Mouse (Mus musculus): ENCODE data around the gene Krtap3-2. TPM values are rescaled to one million over a fixed set of nuclear protein-coding genes. Genes with fewer than 3 reads are reported as not detected.

Krtap3-2 gene
- polyA plus RNA-seq, 1 experiment: not detected

DNA sequence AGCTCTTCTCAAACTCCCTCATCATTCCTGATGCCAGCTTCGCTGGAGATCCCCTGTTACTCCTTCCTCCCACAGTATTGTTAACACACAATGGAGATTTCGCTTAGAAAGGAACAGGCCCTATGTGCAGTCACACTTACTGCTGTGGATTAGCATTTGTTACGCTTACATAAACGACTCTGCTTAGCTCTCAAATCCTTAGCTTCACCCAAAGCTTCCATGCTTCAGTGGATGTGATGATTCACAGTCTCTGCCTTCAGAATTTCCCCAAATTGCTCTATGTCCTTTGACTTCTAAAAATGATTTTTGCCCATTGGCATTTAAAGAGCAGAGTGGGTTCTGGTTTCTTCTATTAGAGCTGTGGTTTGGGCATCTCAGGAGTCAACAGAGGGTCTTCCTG is 16.5 kb upstream of the Krtap3-2 start:
- no peaks in the 10 kb centered on the region for H3K4me1 ChIP-seq (ENCODE audit: control insufficient read depth)
- no peaks in the 10 kb centered on the region for H3K36me3 ChIP-seq (ENCODE audit: control insufficient read depth)
- no peaks in the 10 kb centered on the region for H3K9me3 ChIP-seq (ENCODE audit: control insufficient read depth, low read length)
- no peaks in the 10 kb centered on the region for H3K27me3 ChIP-seq (ENCODE audit: control insufficient read depth)
- TF ChIP-seq TAL1 (IDR thresholded peaks at IDR 0.05; ENCODE audit: low read length) (no peak), GATA1 (IDR thresholded peaks at IDR 0.05; ENCODE audit: low read length) (no peak)
- no peak overlapping the region for H3K4me3 ChIP-seq (replicated peaks)

DNA sequence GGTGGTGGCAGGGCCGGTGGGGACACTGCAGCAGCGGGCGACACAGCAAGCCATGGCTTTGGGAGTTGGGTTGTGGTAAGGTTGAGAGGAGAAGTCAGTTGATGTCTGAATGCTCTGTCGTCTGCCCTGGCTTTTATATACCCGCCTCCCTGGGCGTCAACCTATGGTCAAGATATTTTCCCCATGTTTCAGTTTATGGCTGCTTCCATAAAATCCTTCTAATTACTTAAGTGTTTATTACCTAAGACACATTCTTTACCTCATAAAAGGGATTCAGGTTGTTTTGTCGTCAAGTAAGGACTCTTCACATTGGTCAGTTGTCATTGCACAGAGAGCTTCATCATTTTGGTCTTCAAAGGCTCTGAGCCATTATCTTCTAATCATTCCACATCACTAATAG is 9.9 kb upstream of the Krtap3-2 start, which contains the start of gene Krtap3-1:
Gene Krtap3-1, minus strand, starts transcription at position 101 of the 400 bp plus-strand sequence.
- Histone ChIP-seq H3K9me3 (ENCODE audit: control insufficient read depth, low read length) (0 out of 2 replicates have a peak, but pooled peaks cover 2% of the 10 kb centered on the region), H3K27me3 (ENCODE audit: control insufficient read depth) (no peaks in the 10 kb centered on the region), H3K4me1 (ENCODE audit: control insufficient read depth) (no peaks in the 10 kb centered on the region), H3K36me3 (ENCODE audit: control insufficient read depth) (no peaks in the 10 kb centered on the region), H3K4me3 (replicated peaks) (no peak within 1 kb of the TSS)
- TF ChIP-seq TAL1 (IDR thresholded peaks at IDR 0.05; ENCODE audit: low read length): no peak
- TF ChIP-seq GATA1 (IDR thresholded peaks at IDR 0.05; ENCODE audit: low read length): no peak

DNA sequence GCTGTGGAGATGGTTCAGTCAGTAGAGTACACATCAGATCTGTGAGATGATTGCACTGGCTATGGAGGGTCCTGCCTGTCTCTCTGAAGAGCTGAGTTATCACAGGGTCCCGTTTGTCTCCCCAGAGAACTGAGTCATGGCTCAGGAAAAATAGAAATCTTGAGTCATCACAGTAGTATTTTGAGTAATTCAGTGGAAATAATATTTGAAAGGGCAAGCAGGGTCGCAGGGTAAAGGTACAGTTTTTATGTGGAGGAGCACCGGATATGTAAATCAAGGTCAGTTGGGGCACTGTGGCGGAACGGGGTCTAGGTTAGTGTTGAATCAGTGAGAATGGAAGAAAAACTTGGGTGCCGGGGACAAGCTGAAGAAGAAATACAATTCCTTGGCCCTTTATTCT is 5.9 kb upstream of the Krtap3-2 start:
- TF ChIP-seq GATA1 (IDR thresholded peaks at IDR 0.05; ENCODE audit: low read length): no peak
- TF ChIP-seq TAL1 (IDR thresholded peaks at IDR 0.05; ENCODE audit: low read length): no peak
- 0 out of 2 replicates have a peak, but pooled peaks cover 2% of the 10 kb centered on the region for H3K9me3 ChIP-seq (ENCODE audit: control insufficient read depth, low read length)
- H3K27me3 ChIP-seq (ENCODE audit: control insufficient read depth): no peaks in the 10 kb centered on the region
- no peaks in the 10 kb centered on the region for H3K4me1 ChIP-seq (ENCODE audit: control insufficient read depth)
- H3K36me3 ChIP-seq (ENCODE audit: control insufficient read depth): no peaks in the 10 kb centered on the region
- no peak overlapping the region for H3K4me3 ChIP-seq (replicated peaks)

DNA sequence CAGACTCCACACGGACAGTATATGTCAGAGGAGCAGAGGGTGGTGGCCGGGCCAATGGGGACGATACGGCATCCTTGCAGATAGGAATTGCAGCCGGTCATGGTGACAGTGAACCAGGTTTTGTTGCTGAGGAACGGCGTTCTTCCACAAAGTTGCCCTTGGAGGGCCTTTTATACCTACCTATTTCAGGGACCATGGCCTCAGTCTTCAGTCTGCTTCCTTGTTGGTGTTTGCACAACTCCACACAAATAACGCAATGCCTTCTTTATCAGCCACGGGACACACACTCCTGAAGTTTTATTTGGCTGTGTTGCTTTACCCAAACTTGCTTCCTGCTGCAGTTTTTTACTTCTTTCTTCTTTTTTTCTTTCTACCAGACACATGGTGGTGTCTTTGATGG is 2.7 kb upstream of the Krtap3-2 start, which contains the start of gene Gm11939:
Gene Gm11939, minus strand, starts transcription at position 101 of the 400 bp plus-strand sequence.
- H3K4me1 ChIP-seq (ENCODE audit: control insufficient read depth): no peaks in the 10 kb centered on the region
- H3K36me3 ChIP-seq (ENCODE audit: control insufficient read depth): no peaks in the 10 kb centered on the region
- no peaks in the 10 kb centered on the region for H3K27me3 ChIP-seq (ENCODE audit: control insufficient read depth)
- no peak for TF ChIP-seq TAL1 (IDR thresholded peaks at IDR 0.05; ENCODE audit: low read length)
- no peak for TF ChIP-seq GATA1 (IDR thresholded peaks at IDR 0.05; ENCODE audit: low read length)
- no peaks in the 10 kb centered on the region for H3K9me3 ChIP-seq (ENCODE audit: control insufficient read depth, low read length)
- no peak within 1 kb of the TSS for H3K4me3 ChIP-seq (replicated peaks)

DNA sequence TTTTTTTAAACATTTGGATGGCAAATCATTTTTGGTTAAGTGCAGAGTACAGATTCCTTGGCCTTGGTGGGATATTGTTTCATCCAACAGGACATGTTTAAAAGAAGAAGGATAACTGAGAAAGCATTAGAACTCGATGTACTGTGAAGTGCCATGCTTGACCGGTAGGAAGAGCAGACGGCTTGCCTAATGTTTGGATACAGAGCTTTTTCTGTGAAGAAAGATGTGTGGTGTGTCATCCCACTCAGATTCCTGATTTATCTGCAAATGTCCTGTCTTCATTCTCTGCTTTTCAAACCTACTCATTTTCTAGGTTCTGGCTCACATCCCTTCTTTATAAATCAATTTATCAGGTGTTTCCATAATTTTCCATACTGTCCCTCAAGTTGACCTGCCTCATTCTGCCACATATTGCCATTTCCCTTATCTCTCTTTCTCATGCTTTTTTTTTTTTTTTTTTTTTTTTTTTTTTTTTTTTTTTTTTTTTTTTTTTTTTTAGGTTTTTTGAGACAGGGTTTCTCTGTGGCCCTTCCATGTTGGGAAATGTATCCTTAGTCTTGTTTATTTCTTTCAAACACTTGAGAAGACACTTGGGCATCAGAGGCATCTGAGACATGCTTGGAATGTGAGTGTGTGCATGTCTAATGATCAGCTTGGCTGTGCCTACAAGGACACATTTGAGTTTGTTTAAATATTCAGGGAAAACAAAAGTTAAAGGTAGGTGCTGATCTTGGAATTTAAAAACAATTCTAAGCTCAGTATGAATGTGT is 1.5 kb upstream of the Krtap3-2 start:
- H3K36me3 ChIP-seq (ENCODE audit: control insufficient read depth): no peaks in the 10 kb centered on the region
- H3K4me3 ChIP-seq (replicated peaks): no peak overlapping the region
- TF ChIP-seq TAL1 (IDR thresholded peaks at IDR 0.05; ENCODE audit: low read length) (no peak), GATA1 (IDR thresholded peaks at IDR 0.05; ENCODE audit: low read length) (no peak)
- H3K9me3 ChIP-seq (ENCODE audit: control insufficient read depth, low read length): no peaks in the 10 kb centered on the region
- H3K4me1 ChIP-seq (ENCODE audit: control insufficient read depth): no peaks in the 10 kb centered on the region
- no peaks in the 10 kb centered on the region for H3K27me3 ChIP-seq (ENCODE audit: control insufficient read depth)

DNA sequence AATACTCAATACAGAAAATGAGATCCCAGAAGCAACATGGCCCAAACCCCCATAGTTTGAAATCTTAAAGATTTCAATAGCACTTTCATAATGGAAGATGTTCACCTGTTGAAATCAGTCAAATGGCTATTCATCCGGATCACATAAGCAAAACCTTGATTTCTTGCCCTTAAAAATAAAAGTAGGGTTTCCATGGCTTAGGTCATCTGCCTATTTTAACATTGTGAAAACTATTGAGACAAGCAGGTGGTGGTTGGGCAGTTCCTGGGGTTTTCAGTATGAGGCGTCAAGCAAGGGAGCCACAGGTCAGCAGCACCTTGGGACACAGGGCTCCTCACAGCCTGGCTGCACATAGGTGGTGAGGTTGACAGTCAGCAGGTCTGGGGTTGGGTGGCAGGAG is 458 bp downstream of the Krtap3-2 start:
- TF ChIP-seq TAL1 (IDR thresholded peaks at IDR 0.05; ENCODE audit: low read length) (no peak), GATA1 (IDR thresholded peaks at IDR 0.05; ENCODE audit: low read length) (no peak)
- H3K4me1 ChIP-seq (ENCODE audit: control insufficient read depth): no peaks in the 10 kb centered on the region
- H3K4me3 ChIP-seq (replicated peaks): no peak overlapping the region
- no peaks in the 10 kb centered on the region for H3K27me3 ChIP-seq (ENCODE audit: control insufficient read depth)
- H3K36me3 ChIP-seq (ENCODE audit: control insufficient read depth): no peaks in the 10 kb centered on the region
- H3K9me3 ChIP-seq (ENCODE audit: control insufficient read depth, low read length): no peaks in the 10 kb centered on the region

DNA sequence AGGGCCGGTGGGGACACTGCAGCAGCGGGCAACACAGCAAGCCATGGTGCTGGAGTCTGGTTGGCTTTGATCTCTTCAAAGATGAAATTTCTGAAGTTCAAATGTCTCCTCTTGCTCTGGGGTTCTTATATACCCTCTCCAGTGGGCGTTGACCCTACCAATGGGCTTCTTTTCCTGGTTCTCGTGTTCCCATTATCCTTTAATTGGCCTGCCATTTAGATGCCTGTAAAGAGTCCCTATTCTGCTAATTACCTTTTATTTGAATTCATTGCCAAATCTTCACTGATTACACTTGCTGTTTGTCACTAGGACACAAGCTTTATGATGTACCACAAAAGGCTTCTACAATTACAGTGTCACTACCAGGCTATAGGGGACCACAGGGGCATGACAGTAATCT is 5.9 kb downstream of the Krtap3-2 start, which contains the start of gene Krtap3-3:
Gene Krtap3-3, minus strand, starts transcription at position 101 of the 400 bp plus-strand sequence.
- no peaks in the 10 kb centered on the region for H3K36me3 ChIP-seq (ENCODE audit: control insufficient read depth)
- no peaks in the 10 kb centered on the region for H3K27me3 ChIP-seq (ENCODE audit: control insufficient read depth)
- H3K9me3 ChIP-seq (ENCODE audit: control insufficient read depth, low read length): no peaks in the 10 kb centered on the region
- TF ChIP-seq TAL1 (IDR thresholded peaks at IDR 0.05; ENCODE audit: low read length) (no peak), GATA1 (IDR thresholded peaks at IDR 0.05; ENCODE audit: low read length) (no peak)
- no peaks in the 10 kb centered on the region for H3K4me1 ChIP-seq (ENCODE audit: control insufficient read depth)
- H3K4me3 ChIP-seq (replicated peaks): no peak within 1 kb of the TSS

DNA sequence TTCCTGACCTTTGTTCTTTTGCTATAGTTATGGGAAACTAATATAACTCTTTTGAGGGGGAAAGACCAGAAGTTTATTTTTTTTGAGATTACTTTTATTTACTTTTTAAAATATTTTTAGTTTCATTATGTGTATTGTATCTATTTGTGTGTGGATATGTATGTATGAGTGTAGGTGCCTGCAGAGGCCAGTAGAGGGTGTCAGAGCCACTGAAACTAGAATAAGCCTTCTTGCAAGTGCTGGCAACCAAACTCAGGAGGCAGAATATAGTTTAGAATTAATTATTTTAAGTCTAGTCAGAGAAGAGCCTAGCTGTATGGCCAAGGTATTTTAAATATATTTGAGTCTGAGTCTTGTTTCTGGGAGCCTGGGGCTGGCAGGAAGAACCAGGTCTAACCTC is 8.8 kb downstream of the Krtap3-2 start:
- TF ChIP-seq GATA1 (IDR thresholded peaks at IDR 0.05; ENCODE audit: low read length) (no peak), TAL1 (IDR thresholded peaks at IDR 0.05; ENCODE audit: low read length) (no peak)
- Histone ChIP-seq H3K27me3 (ENCODE audit: control insufficient read depth) (no peaks in the 10 kb centered on the region), H3K4me3 (replicated peaks) (no peak overlapping the region), H3K36me3 (ENCODE audit: control insufficient read depth) (no peaks in the 10 kb centered on the region), H3K4me1 (ENCODE audit: control insufficient read depth) (no peaks in the 10 kb centered on the region), H3K9me3 (ENCODE audit: control insufficient read depth, low read length) (peaks cover under 1% of the 10 kb centered on the region; the same call in 1 of the 2 replicates)

DNA sequence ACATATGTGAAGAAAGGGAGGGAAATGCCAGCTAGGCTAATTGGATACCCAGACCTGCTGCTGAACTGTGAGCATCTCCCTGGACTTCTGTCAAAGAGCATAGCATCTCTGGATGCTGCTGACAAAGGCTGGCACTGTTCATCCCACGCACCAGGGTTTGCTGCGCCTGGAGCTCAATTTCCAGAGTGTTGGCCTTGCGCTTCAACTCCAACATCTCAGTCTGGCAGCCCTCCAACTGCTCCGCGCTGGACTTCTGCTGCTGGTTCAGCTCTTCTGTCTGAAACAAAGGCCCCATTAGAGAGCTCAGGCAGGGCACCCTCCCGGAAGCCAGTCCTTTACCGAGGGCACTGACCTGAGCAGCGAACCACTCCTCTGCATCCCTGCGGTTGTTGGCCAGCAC is 16.9 kb downstream of the Krtap3-2 start:
- no peaks in the 10 kb centered on the region for H3K36me3 ChIP-seq (ENCODE audit: control insufficient read depth)
- no peak for TF ChIP-seq TAL1 (IDR thresholded peaks at IDR 0.05; ENCODE audit: low read length)
- no peak for TF ChIP-seq GATA1 (IDR thresholded peaks at IDR 0.05; ENCODE audit: low read length)
- H3K4me1 ChIP-seq (ENCODE audit: control insufficient read depth): no peaks in the 10 kb centered on the region
- no peaks in the 10 kb centered on the region for H3K27me3 ChIP-seq (ENCODE audit: control insufficient read depth)
- H3K9me3 ChIP-seq (ENCODE audit: control insufficient read depth, low read length): peaks cover 9% of the 10 kb centered on the region
- no peak overlapping the region for H3K4me3 ChIP-seq (replicated peaks)
